Mouse (Mus musculus): ENCODE measurements at regions not wholly inside any gene's neighbourhood (a gene's known extent, or its start where the extent isn't known, plus 50 kb on each side); places are given as distances from the start of the nearest gene placed in this dataset.

DNA sequence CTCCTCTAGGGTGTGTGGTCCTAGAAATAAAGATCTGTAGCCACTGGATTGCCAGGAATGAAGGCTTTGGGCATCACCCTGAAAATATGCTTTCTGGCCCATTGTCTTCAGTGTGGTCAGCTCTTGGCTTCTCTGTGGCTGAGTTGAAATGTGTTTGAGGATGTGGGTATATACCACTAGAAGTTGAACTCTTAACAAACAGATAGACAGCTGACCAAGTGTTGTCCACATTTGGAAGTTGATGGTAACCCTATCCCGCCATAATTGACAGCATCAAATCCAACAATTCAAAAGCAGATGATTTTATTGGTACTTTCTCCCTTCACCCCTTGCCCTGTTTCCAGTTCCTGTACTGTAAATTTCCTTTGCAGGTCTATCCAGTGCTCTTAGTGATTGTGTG lies 448.7 kb downstream of the Fgf9 start:
- TF ChIP-seq BHLHE40 (IDR thresholded peaks at IDR 0.05; ENCODE audit: low read depth, low read length) (no peak), MAFK (IDR thresholded peaks at IDR 0.05; ENCODE audit: insufficient replicate concordance, low read length) (no peak), KAT2A (IDR thresholded peaks at IDR 0.05; ENCODE audit: insufficient replicate concordance, low read length) (no peak), MYC (IDR thresholded peaks at IDR 0.05; ENCODE audit: low read depth, low read length) (no peak), TCF12 (IDR thresholded peaks at IDR 0.05; ENCODE audit: low read depth, low read length) (no peak), POLR2A (IDR thresholded peaks at IDR 0.05; ENCODE audit: low read depth, low read length) (no peak)
- Histone ChIP-seq H3K36me3 (replicated peaks in 1 of 2; ENCODE audit: control insufficient read depth in 1 of 2, insufficient read depth in 1 of 2, low read length in 1 of 2) (no peaks in the 10 kb centered on the region), H3K4me3 (replicated peaks in 1 of 3; ENCODE audit: low read depth in 2 of 3, low read length in 2 of 3, poor library complexity in 1 of 3) (no peak overlapping the region), H3K9ac (ENCODE audit: insufficient read depth, low read depth) (no peak overlapping the region), H3K27ac (ENCODE audit: insufficient read depth, low read depth) (no peak overlapping the region), H3K4me2 (ENCODE audit: insufficient read depth, low read depth, poor library complexity, severe bottlenecking) (no peak overlapping the region), H3K79me2 (replicated peaks; ENCODE audit: control insufficient read depth, extremely low read depth, insufficient read depth, poor library complexity, severe bottlenecking) (no peaks in the 10 kb centered on the region), H3K9me3 (replicated peaks; ENCODE audit: low read length) (no peaks in the 10 kb centered on the region), H3K4me1 (ENCODE audit: control insufficient read depth in 1 of 2, insufficient read depth in 2 of 2) (peaks cover 3 to 42% of the 10 kb centered on the region in 2 experiments; a peak in 2 of 4 replicates), H3K27me3 (replicated peaks) (no peaks in the 10 kb centered on the region)
- in situ Hi-C loops (cut with MboI; ENCODE audit: low pct_ligation_motif_present, low pct_unique_long_range_greater_than_20kb, low sequenced_read_pairs), result no loop called here
- dilution Hi-C loops (cut with MboI; ENCODE audit: extremely low pct_ligation_motif_present, extremely low pct_unique_long_range_greater_than_20kb, low sequenced_read_pairs), result no loop called here
- no peak for DNase-seq (ENCODE audit: extremely low read depth)

DNA sequence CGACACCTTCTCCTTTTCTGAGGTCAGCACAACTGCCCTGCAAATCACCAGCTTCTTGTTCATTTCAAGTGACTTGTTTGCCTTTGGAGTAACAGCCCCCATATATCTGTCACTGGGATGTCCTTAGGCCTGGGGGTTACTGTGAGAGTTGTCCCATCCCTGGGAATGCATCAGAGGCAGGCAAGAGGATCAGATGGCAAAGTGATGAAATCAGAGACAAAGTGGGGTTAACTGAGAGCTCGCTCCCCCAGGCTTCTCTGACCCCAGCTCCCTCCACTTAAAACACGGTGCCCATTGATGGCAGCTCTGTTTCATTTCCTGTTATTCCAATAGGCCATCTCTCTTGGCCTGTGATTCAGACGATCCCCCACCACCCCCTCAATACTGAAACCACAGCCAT lies 446.2 kb downstream of the Fgf9 start:
- in situ Hi-C loops (cut with MboI; ENCODE audit: low pct_ligation_motif_present, low pct_unique_long_range_greater_than_20kb, low sequenced_read_pairs) (no loop called here), dilution Hi-C loops (cut with MboI; ENCODE audit: extremely low pct_ligation_motif_present, extremely low pct_unique_long_range_greater_than_20kb, low sequenced_read_pairs) (no loop called here)
- no peak overlapping the region for H3K4me3 ChIP-seq (replicated peaks in 1 of 3; ENCODE audit: low read depth in 2 of 3, low read length in 2 of 3, poor library complexity in 1 of 3)
- no peak overlapping the region for H3K27ac ChIP-seq (ENCODE audit: insufficient read depth, low read depth)
- H3K4me2 ChIP-seq (ENCODE audit: insufficient read depth, low read depth, poor library complexity, severe bottlenecking), result no peak overlapping the region
- no peak for DNase-seq (ENCODE audit: extremely low read depth)
- H3K9me3 ChIP-seq (replicated peaks; ENCODE audit: low read length), result no peaks in the 10 kb centered on the region
- no peaks in the 10 kb centered on the region for H3K79me2 ChIP-seq (replicated peaks; ENCODE audit: control insufficient read depth, extremely low read depth, insufficient read depth, poor library complexity, severe bottlenecking)
- no peaks in the 10 kb centered on the region for H3K36me3 ChIP-seq (replicated peaks in 1 of 2; ENCODE audit: control insufficient read depth in 1 of 2, insufficient read depth in 1 of 2, low read length in 1 of 2)
- no peaks in the 10 kb centered on the region for H3K27me3 ChIP-seq (replicated peaks)
- TF ChIP-seq IRF4 (IDR thresholded peaks at IDR 0.05; ENCODE audit: low read depth, low read length) (no peak), KAT2A (IDR thresholded peaks at IDR 0.05; ENCODE audit: insufficient replicate concordance, low read length) (no peak), ZMIZ1 (IDR thresholded peaks at IDR 0.05; ENCODE audit: low read depth, low read length) (no peak), BHLHE40 (IDR thresholded peaks at IDR 0.05; ENCODE audit: low read depth, low read length) (no peak)
- peaks cover 2 to 30% of the 10 kb centered on the region in 2 experiments; a peak in 2 of 4 replicates for H3K4me1 ChIP-seq (ENCODE audit: control insufficient read depth in 1 of 2, insufficient read depth in 2 of 2)
- no peak overlapping the region for H3K9ac ChIP-seq (ENCODE audit: insufficient read depth, low read depth)

DNA sequence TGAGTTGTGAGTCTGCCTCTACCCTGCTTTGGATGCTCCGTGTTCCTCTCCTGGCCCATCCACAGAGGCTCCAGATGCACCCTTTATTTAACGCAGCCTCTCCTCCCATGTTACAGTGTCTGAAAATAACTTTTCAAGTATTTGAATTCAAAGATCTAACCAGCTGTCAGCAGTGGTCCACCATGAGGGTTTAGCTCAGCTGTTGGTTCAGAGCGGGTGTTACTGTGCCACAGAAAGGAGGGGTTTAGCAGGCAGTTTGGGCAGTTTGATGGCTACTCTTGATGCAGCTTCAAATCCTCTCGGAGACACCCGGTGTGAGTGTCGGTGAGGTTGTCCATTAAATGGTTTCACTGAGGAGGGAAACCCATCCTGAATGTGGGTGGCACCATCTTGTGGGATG lies 441.8 kb downstream of the Fgf9 start:
- TF ChIP-seq RAD21 (IDR thresholded peaks at IDR 0.05; ENCODE audit: low read depth, low read length) (no peak), RCOR1 (conservative IDR thresholded peaks at IDR 0.05; ENCODE audit: low read depth, low read length) (no peak), POLR2A (IDR thresholded peaks at IDR 0.05; ENCODE audit: low read depth, low read length) (no peak), SIN3A (IDR thresholded peaks at IDR 0.05; ENCODE audit: low read length) (no peak), EP300 (IDR thresholded peaks at IDR 0.05; ENCODE audit: low read length) (no peak), ZKSCAN1 (IDR thresholded peaks at IDR 0.05; ENCODE audit: borderline replicate concordance, low read depth, low read length) (no peak), KAT2A (IDR thresholded peaks at IDR 0.05; ENCODE audit: insufficient replicate concordance, low read length) (no peak)
- no peaks in the 10 kb centered on the region for H3K79me2 ChIP-seq (replicated peaks; ENCODE audit: control insufficient read depth, extremely low read depth, insufficient read depth, poor library complexity, severe bottlenecking)
- dilution Hi-C loops (cut with MboI; ENCODE audit: extremely low pct_ligation_motif_present, extremely low pct_unique_long_range_greater_than_20kb, low sequenced_read_pairs), result no loop called here
- no peaks in the 10 kb centered on the region for H3K27me3 ChIP-seq (replicated peaks)
- no peaks in the 10 kb centered on the region for H3K9me3 ChIP-seq (replicated peaks; ENCODE audit: low read length)
- no peak for DNase-seq (ENCODE audit: extremely low read depth)
- no peak overlapping the region for H3K9ac ChIP-seq (ENCODE audit: insufficient read depth, low read depth)
- no peak overlapping the region for H3K4me2 ChIP-seq (ENCODE audit: insufficient read depth, low read depth, poor library complexity, severe bottlenecking)
- in situ Hi-C loops (cut with MboI; ENCODE audit: low pct_ligation_motif_present, low pct_unique_long_range_greater_than_20kb, low sequenced_read_pairs), result no loop called here
- H3K4me1 ChIP-seq (ENCODE audit: control insufficient read depth in 1 of 2, insufficient read depth in 2 of 2), result peaks cover 0 to 26% of the 10 kb centered on the region in 2 experiments; a peak in 2 of 4 replicates
- no peaks in the 10 kb centered on the region for H3K36me3 ChIP-seq (replicated peaks in 1 of 2; ENCODE audit: control insufficient read depth in 1 of 2, insufficient read depth in 1 of 2, low read length in 1 of 2)
- no peak overlapping the region for H3K27ac ChIP-seq (ENCODE audit: insufficient read depth, low read depth)
- no peak overlapping the region for H3K4me3 ChIP-seq (replicated peaks in 1 of 3; ENCODE audit: low read depth in 2 of 3, low read length in 2 of 3, poor library complexity in 1 of 3)

All from CH12.LX (cell line).